Mouse (Mus musculus): ENCODE data around the gene Tm7sf2.

GRCm38 (mm10) chr19:6023930-6024329 lies 44.2 kb downstream of the Tm7sf2 start:
- TF ChIP-seq POLR2A (IDR thresholded peaks at IDR 0.05; ENCODE audit: low read depth, low read length) (no peak), CTCF (IDR thresholded peaks at IDR 0.05; ENCODE audit: extremely low read depth, insufficient read depth, insufficient read length, insufficient replicate concordance) (no peak)
